Mouse (Mus musculus) intestine, embryonic 16.5 days (tissue): Measurements from ENCODE around the gene Alox12. TPM values are rescaled to one million over a fixed set of nuclear protein-coding genes. Genes with fewer than 3 reads are reported as not detected.

Experiments used
- ATAC-seq: fragments of 200-750 bp; cut with Nextera tagmentation; 2 replicates; pipeline ENCODE4 v1.8.0; 2017; ENCODE audit warnings: moderate TSS enrichment, moderate library complexity
- H3K27ac ChIP-seq: fragments of 300-500 bp; sonication (generic); 2 replicates; pipeline ENCODE4 v1.5.1; 2014; ENCODE audit warnings: mild to moderate bottlenecking, low read length
- H3K27me3 ChIP-seq: fragments of 300-500 bp; sonication (generic); replicated peaks from 2 replicates; pipeline ENCODE4 v1.6.1; 2014; ENCODE audit warnings: low read length, control low read depth, mixed read lengths; ENCODE audit not compliant: control insufficient read depth, insufficient read depth
- H3K36me3 ChIP-seq: fragments of 300-500 bp; sonication (generic); 2 replicates; pipeline ENCODE4 v1.6.1; 2014; ENCODE audit warnings: low read length, control low read depth; ENCODE audit not compliant: control insufficient read depth, insufficient read depth
- H3K4me1 ChIP-seq: fragments of 300-500 bp; sonication (generic); 2 replicates; pipeline ENCODE4 v1.6.1; 2014; ENCODE audit warnings: low read length, control low read depth, mixed read lengths; ENCODE audit not compliant: control insufficient read depth, insufficient read depth
- H3K4me2 ChIP-seq: fragments of 300-500 bp; sonication (generic); 2 replicates; pipeline ENCODE4 v1.6.1; 2014; ENCODE audit warnings: low read depth, low read length, control low read depth
- H3K4me3 ChIP-seq: fragments of 300-500 bp; sonication (generic); 2 replicates; pipeline ENCODE4 v1.5.1; 2014; ENCODE audit warnings: mild to moderate bottlenecking, low read length
- H3K9ac ChIP-seq: fragments of 300-500 bp; sonication (generic); 2 replicates; pipeline ENCODE4 v1.6.1; 2014; ENCODE audit warnings: low read depth, low read length
- H3K9me3 ChIP-seq: fragments of 300-500 bp; sonication (generic); 2 replicates; pipeline ENCODE4 v1.6.1; 2016; ENCODE audit warnings: low read length, control low read depth; ENCODE audit not compliant: control insufficient read depth
- WGBS: fragments of 180-500 bp; shearing (Covaris S2); extraction: QIAGEN DNeasy Blood & Tissue Kit; methylation state at CpG from one replicate; pipeline ENCODE4 v1.1.7; 2014; 5-methylcytosine and 5-hydroxymethylcytosine counted together
- polyA plus RNA-seq: library from polyadenylated mRNA; unstranded; fragments of >200 nt; fragmentation: Nextera tagmentation; extraction: Ambion mirVana; gene quantifications from 2 replicates; pipeline ENCODE4 v1.2.1, GENCODE M21; 2015

Alox12 gene
- polyA plus RNA-seq, 1 experiment from 2014 or later = 1.8 TPM

DNA sequence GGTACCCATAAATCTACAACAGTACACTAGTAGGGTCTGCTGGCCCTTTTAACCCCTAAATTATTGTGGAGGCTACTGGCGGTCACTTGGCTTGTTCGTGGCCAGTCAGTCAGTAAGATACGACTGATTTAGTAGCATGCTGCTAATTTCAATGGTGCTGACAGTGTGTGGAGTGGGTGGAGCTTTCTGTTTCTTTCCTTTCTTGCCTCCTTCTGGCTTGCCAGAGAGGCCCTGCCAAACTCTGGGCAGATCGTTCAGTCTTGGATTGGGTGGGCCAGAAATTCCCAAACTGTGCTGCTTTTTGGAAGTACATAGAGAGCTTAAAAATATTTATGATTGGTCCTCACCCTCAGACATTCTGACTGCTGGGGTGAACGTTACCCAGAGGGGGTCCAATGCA, 28.0 kb downstream of the Alox12 start:
- H3K36me3 ChIP-seq = no peaks in the 10 kb centered on the region
- peak overlapping the region; percentile 68; the same call in 1 of the 2 replicates for H3K9ac ChIP-seq
- H3K27ac ChIP-seq = peak overlapping the region; percentile 46
- no peak for ATAC-seq
- H3K9me3 ChIP-seq = no peaks in the 10 kb centered on the region
- H3K4me3 ChIP-seq = peak overlapping the region; percentile 49
- 27% methylated on average over 5 of the region's 5 CpGs for WGBS
- H3K27me3 ChIP-seq = peaks cover 19% of the 10 kb centered on the region; the same call in 1 of the 2 replicates
- H3K4me2 ChIP-seq = peak overlapping the region; percentile 70
- peaks cover 37% of the 10 kb centered on the region for H3K4me1 ChIP-seq

DNA sequence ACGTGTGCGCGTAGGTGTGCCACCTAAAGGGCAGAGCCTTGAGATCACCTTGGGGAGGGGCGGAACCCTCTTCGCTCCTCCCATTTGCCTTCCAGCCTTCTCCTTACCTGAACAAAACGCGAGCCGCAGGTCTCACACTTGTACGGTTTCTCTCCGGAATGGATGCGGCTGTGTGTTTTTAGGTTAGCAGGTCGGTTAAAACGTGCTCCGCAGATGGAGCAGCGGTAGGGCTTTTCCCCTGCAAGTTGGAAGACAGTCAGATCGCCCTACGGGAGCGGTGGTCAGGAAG, 28.6 kb downstream of the Alox12 start:
- H3K4me3 ChIP-seq = peak overlapping the region; percentile 49
- ATAC-seq = peak; percentile 44; the same call in 1 of the 2 replicates

DNA sequence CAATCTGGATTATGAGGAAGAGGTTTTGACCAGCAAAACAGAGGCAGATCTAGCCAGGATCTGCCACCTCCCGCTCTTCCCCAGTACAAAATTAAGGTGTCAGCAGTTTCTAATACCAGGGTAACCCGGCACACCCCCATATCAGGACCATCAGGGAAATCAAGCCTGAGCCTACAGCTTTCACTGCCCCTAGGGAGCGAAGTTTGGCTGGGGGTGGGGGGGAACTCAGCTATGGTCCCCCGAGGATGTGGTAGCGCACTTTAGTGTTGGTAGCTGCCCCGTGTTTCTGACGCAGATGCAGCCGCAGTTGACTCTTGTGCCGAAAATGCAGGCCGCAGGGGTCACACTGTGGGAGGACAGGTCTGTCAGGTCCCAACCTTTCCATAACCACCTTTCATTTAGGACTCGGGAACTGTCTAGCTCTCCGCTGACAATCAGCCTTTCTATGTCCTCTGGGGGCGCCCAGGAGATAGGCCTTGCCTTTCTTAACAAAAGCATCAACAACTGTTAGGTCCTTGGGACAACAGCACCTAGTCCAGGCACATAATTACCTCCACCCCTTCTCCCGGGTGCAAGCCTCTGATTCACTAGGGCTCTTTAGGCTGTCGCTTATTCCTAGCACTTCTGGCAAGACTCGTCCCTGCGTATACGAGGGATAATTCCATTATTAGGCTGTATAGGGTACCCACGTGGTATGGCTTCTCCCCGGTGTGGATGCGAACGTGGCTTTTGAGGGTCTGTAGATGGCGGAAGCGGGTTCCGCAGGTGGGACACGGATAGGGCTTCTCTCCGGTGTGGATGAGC, 29.2 kb downstream of the Alox12 start:
- Histone ChIP-seq H3K9ac (peak overlapping the region; percentile 68), H3K9me3 (no peaks in the 10 kb centered on the region), H3K4me2 (peak overlapping the region; percentile 70), H3K27ac (peak overlapping the region; percentile 81), H3K4me1 (peaks cover 35% of the 10 kb centered on the region), H3K36me3 (no peaks in the 10 kb centered on the region), H3K27me3 (peaks cover 19% of the 10 kb centered on the region; the same call in 1 of the 2 replicates), H3K4me3 (peak overlapping the region; percentile 49)
- 24% methylated on average over 27 of the region's 27 CpGs for WGBS
- no peak for ATAC-seq

More for the DNA sequence above, 28.6 kb downstream of the Alox12 start:
- Histone ChIP-seq H3K9me3 (no peaks in the 10 kb centered on the region), H3K4me1 (peaks cover 35% of the 10 kb centered on the region), H3K27ac (peak overlapping the region; percentile 46), H3K36me3 (no peaks in the 10 kb centered on the region), H3K27me3 (peaks cover 19% of the 10 kb centered on the region; the same call in 1 of the 2 replicates), H3K4me2 (peak overlapping the region; percentile 70), H3K9ac (peak overlapping the region; percentile 68; the same call in 1 of the 2 replicates)
- WGBS = 12% methylated on average over 18 of the region's 18 CpGs

DNA sequence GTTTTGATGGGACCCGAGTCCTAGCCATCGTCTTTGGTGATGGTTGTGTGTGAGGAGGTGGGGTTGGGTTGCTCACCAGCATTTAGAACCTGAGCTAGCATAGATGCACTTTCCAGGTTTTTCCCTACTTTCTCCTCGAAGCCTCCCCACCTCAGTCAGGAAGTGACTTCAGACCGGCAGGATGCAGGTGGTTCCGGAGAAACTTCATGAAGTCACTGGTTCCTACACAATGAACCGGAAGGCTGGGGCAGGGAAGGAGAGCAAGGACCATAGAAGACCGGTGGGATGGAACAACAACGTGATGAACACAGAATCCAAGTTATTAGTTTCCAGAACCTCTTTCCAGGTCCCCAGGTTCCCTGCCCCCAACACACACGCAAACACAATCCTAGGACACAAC, 31.4 kb downstream of the Alox12 start:
- ATAC-seq = no peak
- Histone ChIP-seq H3K27ac (peak overlapping the region; percentile 65), H3K27me3 (peaks cover 12% of the 10 kb centered on the region; the same call in 1 of the 2 replicates), H3K36me3 (no peaks in the 10 kb centered on the region), H3K4me3 (no peak overlapping the region; the same call in 1 of the 2 replicates), H3K9ac (0 out of 2 replicates have a peak overlapping the region, but pooled peaks have one; percentile 10), H3K4me2 (0 out of 2 replicates have a peak overlapping the region, but pooled peaks have one; percentile 10), H3K9me3 (no peaks in the 10 kb centered on the region), H3K4me1 (peaks cover 31% of the 10 kb centered on the region)
- WGBS = 79% methylated on average over 9 of the region's 9 CpGs

DNA sequence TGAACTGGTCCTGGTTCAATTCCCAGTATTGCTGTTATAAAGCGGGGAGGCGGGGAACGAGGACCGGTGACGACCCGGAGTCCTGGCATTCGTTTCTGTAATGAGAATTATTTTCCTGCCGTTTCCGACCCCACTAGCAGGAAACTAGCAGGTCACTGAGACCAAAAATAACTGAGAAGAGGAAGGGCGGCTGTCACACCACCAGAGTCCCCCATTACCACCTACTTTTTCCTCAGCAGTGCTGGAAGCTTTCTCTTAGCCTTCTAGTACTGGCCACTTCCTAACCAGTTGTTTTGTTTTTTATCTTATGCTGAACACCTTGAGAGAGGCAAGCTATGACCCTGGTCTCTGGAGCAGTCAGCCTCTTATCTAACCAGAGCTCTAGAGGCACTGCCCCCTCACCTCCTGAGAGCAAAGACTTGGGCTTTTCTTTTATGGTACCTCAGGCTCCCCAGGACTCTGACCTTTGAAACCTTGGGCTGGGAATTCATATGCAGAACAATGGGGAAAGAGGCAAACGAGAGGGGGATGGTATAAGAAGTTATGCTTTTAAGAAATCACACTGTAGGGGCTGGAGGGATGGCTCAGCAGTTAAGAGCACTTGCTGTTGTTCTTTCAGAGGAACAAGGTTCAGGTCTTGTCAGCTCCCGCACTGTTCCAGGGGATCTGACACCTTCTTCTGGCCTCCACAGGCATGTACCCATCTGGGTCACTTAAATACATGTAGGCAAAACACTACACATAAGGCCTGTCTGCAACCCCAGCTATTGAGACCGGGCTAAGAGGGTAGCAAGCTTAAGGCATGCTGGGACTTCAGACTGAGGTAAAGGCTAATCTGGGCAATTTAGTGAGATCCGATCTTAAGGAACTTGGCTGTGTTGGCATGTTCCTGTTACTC, 33.3 kb downstream of the Alox12 start:
- Histone ChIP-seq H3K36me3 (no peaks in the 10 kb centered on the region), H3K27ac (peak overlapping the region; percentile 94), H3K9ac (peak overlapping the region; percentile 83), H3K27me3 (peaks cover 2% of the 10 kb centered on the region; the same call in 1 of the 2 replicates), H3K9me3 (no peaks in the 10 kb centered on the region), H3K4me3 (peak overlapping the region; percentile 68), H3K4me2 (peak overlapping the region; percentile 93), H3K4me1 (peaks cover 24% of the 10 kb centered on the region)
- WGBS = 9% methylated on average over 14 of the region's 14 CpGs
- peak; percentile 77 for ATAC-seq

DNA sequence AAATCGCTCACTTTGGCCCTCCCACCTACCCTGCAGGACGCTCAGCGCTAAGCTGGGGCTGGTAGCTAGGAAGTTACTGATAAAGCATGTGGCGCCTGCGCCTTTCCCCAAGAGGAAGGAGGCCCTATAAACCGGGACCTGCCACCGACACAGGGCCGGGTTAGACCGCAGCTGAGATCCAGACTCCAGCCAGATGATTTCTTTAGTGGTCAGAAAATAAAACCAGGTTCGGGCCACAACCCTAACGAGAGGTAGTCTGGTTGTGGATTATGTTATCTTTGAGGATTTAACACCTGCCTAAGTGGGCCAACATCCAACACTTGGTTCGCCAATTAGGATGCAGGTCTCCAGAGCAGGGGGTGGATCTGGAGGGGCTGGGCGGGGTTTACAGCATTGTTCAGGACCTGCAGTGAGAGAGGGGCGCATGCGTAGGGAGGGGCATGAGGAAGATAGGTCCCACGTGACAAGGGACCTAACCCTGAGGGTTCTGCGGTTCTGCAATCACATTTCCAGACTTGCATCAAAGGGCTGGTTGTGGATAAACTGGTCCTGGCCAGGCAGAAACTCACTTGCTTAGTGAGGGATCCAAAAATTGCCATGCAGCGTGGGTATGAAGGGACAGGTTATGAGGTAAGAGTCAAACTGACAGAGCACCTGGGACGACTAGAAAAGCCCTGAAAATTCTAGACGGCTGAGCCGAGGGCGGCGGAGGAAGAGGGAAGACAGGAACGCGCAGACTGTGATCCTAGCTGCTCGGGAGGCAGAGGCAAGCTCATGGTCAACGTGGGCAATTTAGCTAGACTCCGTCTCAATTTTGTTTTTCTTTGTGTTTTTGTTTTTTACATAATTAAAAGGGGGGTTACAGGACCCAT, 34.2 kb downstream of the Alox12 start, which contains the start of gene Slc16a13:
Gene Slc16a13, minus strand, starts transcription at position 334 of the 872 bp plus-strand sequence.
- Histone ChIP-seq H3K9me3 (no peaks in the 10 kb centered on the region), H3K9ac (peak within 1 kb of the TSS; percentile 83), H3K27me3 (peaks cover 5% of the 10 kb centered on the region), H3K4me3 (peak within 1 kb of the TSS; percentile 68), H3K27ac (peak within 1 kb of the TSS; percentile 94), H3K4me2 (peak within 1 kb of the TSS; percentile 93), H3K36me3 (no peaks in the 10 kb centered on the region), H3K4me1 (peaks cover 22% of the 10 kb centered on the region)
- 0% methylated on average over 28 of the region's 28 CpGs for WGBS
- peak; percentile 89 for ATAC-seq

DNA sequence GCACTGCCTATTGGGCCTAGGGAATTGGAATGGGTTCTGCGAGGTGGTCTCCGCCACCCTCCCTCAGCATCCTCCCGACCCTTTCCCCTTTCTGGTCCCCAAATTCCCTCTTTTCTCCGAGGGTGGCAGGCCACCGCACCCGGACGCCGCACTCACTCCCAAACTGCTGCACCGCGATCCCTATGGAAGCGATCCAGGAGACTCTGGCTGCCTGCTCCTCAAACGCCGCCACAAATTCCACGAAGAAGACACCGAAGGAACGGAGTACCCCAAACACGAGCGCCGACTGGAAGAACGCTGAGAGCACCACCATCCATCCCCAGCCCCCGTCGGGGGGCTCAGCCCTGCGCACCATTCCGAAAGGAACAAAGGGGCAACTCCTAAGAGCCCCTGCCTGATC, 34.8 kb downstream of the Alox12 start:
- peak overlapping the region; percentile 93 for H3K4me2 ChIP-seq
- peaks cover 10% of the 10 kb centered on the region for H3K27me3 ChIP-seq
- H3K4me3 ChIP-seq = peak overlapping the region; percentile 68
- peak overlapping the region; percentile 94 for H3K27ac ChIP-seq
- WGBS = 1% methylated on average over 24 of the region's 24 CpGs
- H3K9me3 ChIP-seq = no peaks in the 10 kb centered on the region
- H3K4me1 ChIP-seq = peaks cover 22% of the 10 kb centered on the region
- ATAC-seq = no peak
- no peaks in the 10 kb centered on the region for H3K36me3 ChIP-seq
- peak overlapping the region; percentile 83 for H3K9ac ChIP-seq

DNA sequence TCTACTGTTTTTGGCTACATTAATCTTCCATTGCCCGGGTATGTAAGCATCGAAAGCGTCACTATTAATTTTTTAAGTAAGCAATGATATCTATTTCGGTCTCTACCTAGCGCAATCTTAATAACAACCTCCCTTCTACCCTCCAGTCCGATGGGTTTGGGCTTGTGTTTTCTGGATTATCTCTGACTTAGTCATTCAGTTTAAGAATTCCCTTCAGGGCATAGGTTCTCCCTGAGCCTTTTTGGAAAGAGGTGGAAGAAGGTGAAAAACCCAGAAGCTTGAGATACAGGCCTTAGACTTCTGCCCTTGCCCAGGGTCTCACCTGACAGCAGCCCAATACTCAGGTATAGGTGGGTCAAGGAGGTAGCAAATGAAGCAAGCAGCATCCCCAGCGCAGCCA, 35.3 kb downstream of the Alox12 start:
- no peak for ATAC-seq
- H3K4me3 ChIP-seq = peak overlapping the region; percentile 68
- H3K27ac ChIP-seq = peak overlapping the region; percentile 94; the same call in 1 of the 2 replicates
- H3K27me3 ChIP-seq = peaks cover 15% of the 10 kb centered on the region
- no peaks in the 10 kb centered on the region for H3K36me3 ChIP-seq
- peak overlapping the region; percentile 83 for H3K9ac ChIP-seq
- peak overlapping the region; percentile 93 for H3K4me2 ChIP-seq
- no peaks in the 10 kb centered on the region for H3K9me3 ChIP-seq
- 51% methylated on average over 7 of the region's 7 CpGs for WGBS
- peaks cover 23% of the 10 kb centered on the region for H3K4me1 ChIP-seq
